Mouse (Mus musculus) limb, embryonic 14.5 days (tissue): ENCODE measurements around the gene Srebf2. TPM values are rescaled to one million over a fixed set of nuclear protein-coding genes. Genes with fewer than 3 reads are reported as not detected.

ENCODE experiments used
- ATAC-seq: fragments of 200-750 bp; cut with Nextera tagmentation; 2 replicates; pipeline ENCODE4 v1.8.0; 2017; ENCODE audit warnings: low read depth, moderate number of reproducible peaks, moderate TSS enrichment; ENCODE audit not compliant: low FRiP score
- DNase-seq: peaks from one replicate; pipeline ENCODE4 v3.0.0-alpha.2; 2015; ENCODE audit warnings: low spot score
- H3K27ac ChIP-seq: fragments of 300-500 bp; sonication (generic); replicated peaks from 2 replicates; pipeline ENCODE4 v1.5.1; 2014; ENCODE audit warnings: low read depth, mild to moderate bottlenecking, low read length, moderate library complexity, mixed read lengths
- H3K27me3 ChIP-seq: fragments of 300-500 bp; sonication (generic); 2 replicates; pipeline ENCODE4 v1.6.1; 2014; ENCODE audit warnings: low read length, mixed read lengths; ENCODE audit not compliant: control insufficient read depth, insufficient read depth
- H3K36me3 ChIP-seq: fragments of 300-500 bp; sonication (generic); 2 replicates; pipeline ENCODE4 v1.6.1; 2014; ENCODE audit warnings: mild to moderate bottlenecking, low read length, moderate library complexity, mixed read lengths; ENCODE audit not compliant: control insufficient read depth, insufficient read depth
- H3K4me1 ChIP-seq: fragments of 300-500 bp; sonication (generic); 2 replicates; pipeline ENCODE4 v1.6.1; 2014; ENCODE audit warnings: antibody characterized with exemption, low read length, mixed read lengths; ENCODE audit not compliant: control insufficient read depth, insufficient read depth
- H3K4me2 ChIP-seq: fragments of 300-500 bp; sonication (generic); replicated peaks from 2 replicates; pipeline ENCODE4 v1.6.1; 2014; ENCODE audit warnings: low read depth, mild to moderate bottlenecking, low read length, moderate library complexity; ENCODE audit not compliant: severe bottlenecking
- H3K4me3 ChIP-seq: fragments of 300-500 bp; sonication (generic); replicated peaks from 2 replicates; pipeline ENCODE4 v1.5.1; 2014; ENCODE audit warnings: low read length
- H3K9ac ChIP-seq: fragments of 300-500 bp; sonication (generic); 2 replicates; pipeline ENCODE4 v1.6.1; 2014; ENCODE audit warnings: mild to moderate bottlenecking, low read depth, low read length, moderate library complexity; ENCODE audit not compliant: severe bottlenecking
- H3K9me3 ChIP-seq: fragments of 300-500 bp; sonication (generic); 2 replicates; pipeline ENCODE4 v1.6.1; 2016; ENCODE audit warnings: low read length; ENCODE audit not compliant: control insufficient read depth
- POLR2A ChIP-seq: fragments of 200-500 bp; IDR thresholded peaks from 2 replicates; pipeline ENCODE4 v1.8.0; 2012; ENCODE audit warnings: inconsistent platforms, mild to moderate bottlenecking, moderate library complexity, borderline replicate concordance; ENCODE audit not compliant: insufficient read depth, insufficient read length; ENCODE audit errors: extremely low read depth
- WGBS: fragments of 180-500 bp; shearing (Covaris S2); extraction: QIAGEN DNeasy Blood & Tissue Kit; methylation state at CpG from one replicate; pipeline ENCODE4 v1.1.7; 2014; 5-methylcytosine and 5-hydroxymethylcytosine counted together
- polyA plus RNA-seq, 2 experiments: library from polyadenylated mRNA; depleted of rRNA in 1 of 2; stranded (reverse) in 1 of 2; unstranded in 1 of 2; fragments of >200 nt; fragmentation: Nextera tagmentation in 1 of 2; extraction: Ambion mirVana in 1 of 2; gene quantifications; 2 replicates each; pipeline versions ENCODE4 v1.2.1 to v1.2.3; 2012 to 2014

The Srebf2 gene
- polyA plus RNA-seq, 2 experiments: 122 to 131 TPM

GRCm38 (mm10) chr15:82217980-82218379 is 71.0 kb downstream of the Srebf2 start:
- no peak for ATAC-seq
- no peak for DNase-seq
- Histone ChIP-seq H3K36me3 (no peaks in the 10 kb centered on the region), H3K27me3 (peaks cover 31% of the 10 kb centered on the region), H3K4me2 (no peak overlapping the region), H3K9me3 (no peaks in the 10 kb centered on the region), H3K27ac (no peak overlapping the region), H3K4me1 (peaks cover 8% of the 10 kb centered on the region; the same call in 1 of the 2 replicates), H3K4me3 (no peak overlapping the region), H3K9ac (no peak overlapping the region)
- no peak for TF ChIP-seq POLR2A
- WGBS: 32% methylated on average over 9 of the region's 9 CpGs

- Histone ChIP-seq H3K27ac (no peak overlapping the region), H3K4me3 (no peak overlapping the region), H3K36me3 (no peaks in the 10 kb centered on the region), H3K27me3 (peaks cover 31% of the 10 kb centered on the region), H3K4me1 (peaks cover 8% of the 10 kb centered on the region; the same call in 1 of the 2 replicates), H3K4me2 (no peak overlapping the region), H3K9ac (no peak overlapping the region), H3K9me3 (no peaks in the 10 kb centered on the region)
- no peak for ATAC-seq
- no peak for DNase-seq
- 72% methylated on average over 26 of the region's 26 CpGs for WGBS
- no peak for TF ChIP-seq POLR2A
Measured at GRCm38 (mm10) chr15:82218778-82219666, 72.0 kb downstream of the Srebf2 start.

- peaks cover 12% of the 10 kb centered on the region; the same call in 1 of the 2 replicates for H3K4me1 ChIP-seq
- no peak for DNase-seq
- WGBS: 66% methylated on average over 12 of the region's 12 CpGs
- peaks cover 32% of the 10 kb centered on the region for H3K27me3 ChIP-seq
- no peak overlapping the region for H3K27ac ChIP-seq
- no peak for TF ChIP-seq POLR2A
- no peaks in the 10 kb centered on the region for H3K9me3 ChIP-seq
- ATAC-seq: no peak
- no peak overlapping the region for H3K4me2 ChIP-seq
- no peaks in the 10 kb centered on the region for H3K36me3 ChIP-seq
- no peak overlapping the region for H3K9ac ChIP-seq
- H3K4me3 ChIP-seq: no peak overlapping the region
Measured at GRCm38 (mm10) chr15:82220003-82220675, 73.2 kb downstream of the Srebf2 start.

GRCm38 (mm10) chr15:82221104-82221860 is 74.3 kb downstream of the Srebf2 start:
- Histone ChIP-seq H3K4me2 (no peak overlapping the region), H3K4me3 (no peak overlapping the region), H3K9me3 (no peaks in the 10 kb centered on the region), H3K4me1 (peaks cover 9% of the 10 kb centered on the region; the same call in 1 of the 2 replicates), H3K27me3 (peaks cover 23% of the 10 kb centered on the region; the same call in 1 of the 2 replicates), H3K9ac (no peak overlapping the region), H3K27ac (no peak overlapping the region), H3K36me3 (no peaks in the 10 kb centered on the region)
- no peak for TF ChIP-seq POLR2A
- WGBS: 67% methylated on average over 14 of the region's 14 CpGs
- DNase-seq: no peak
- ATAC-seq: no peak

- 45% methylated on average over 7 of the region's 7 CpGs for WGBS
- Histone ChIP-seq H3K27me3 (peaks cover 22% of the 10 kb centered on the region; the same call in 1 of the 2 replicates), H3K36me3 (no peaks in the 10 kb centered on the region), H3K9ac (no peak overlapping the region), H3K4me2 (no peak overlapping the region), H3K4me3 (no peak overlapping the region), H3K9me3 (no peaks in the 10 kb centered on the region), H3K4me1 (0 out of 2 replicates have a peak, but pooled peaks cover 4% of the 10 kb centered on the region), H3K27ac (no peak overlapping the region)
- no peak for ATAC-seq
- DNase-seq: no peak
- TF ChIP-seq POLR2A: no peak
Measured at GRCm38 (mm10) chr15:82223251-82223650, 76.3 kb downstream of the Srebf2 start.
